Mouse (Mus musculus): Measurements from ENCODE around the gene Rad17.

The Rad17 gene

GRCm38 (mm10) chr13:100575950-100576349 lies 74.9 kb downstream of the Rad17 start:
- no peak for DNase-seq (ENCODE audit: extremely low read depth, low read depth, low spot score)

GRCm38 (mm10) chr13:100570713-100571112 lies 80.1 kb downstream of the Rad17 start:
- no peak for DNase-seq (ENCODE audit: extremely low read depth, low read depth, low spot score)

GRCm38 (mm10) chr13:100568359-100568758 lies 82.5 kb downstream of the Rad17 start:
- no peak for DNase-seq (ENCODE audit: extremely low read depth, low read depth, low spot score)
